Mouse (Mus musculus) ES-Bruce4 (cell line): Measurements from ENCODE around the gene Fars2.

ENCODE experiments used
- CTCF ChIP-seq: IDR thresholded peaks from one replicate; pipeline ENCODE4 v1.8.1; 2011; ENCODE audit warnings: low read depth, low read length
- POLR2A ChIP-seq: IDR thresholded peaks from one replicate; pipeline ENCODE4 v1.8.1; 2011; ENCODE audit warnings: low read length; ENCODE audit not compliant: insufficient read depth

DNA sequence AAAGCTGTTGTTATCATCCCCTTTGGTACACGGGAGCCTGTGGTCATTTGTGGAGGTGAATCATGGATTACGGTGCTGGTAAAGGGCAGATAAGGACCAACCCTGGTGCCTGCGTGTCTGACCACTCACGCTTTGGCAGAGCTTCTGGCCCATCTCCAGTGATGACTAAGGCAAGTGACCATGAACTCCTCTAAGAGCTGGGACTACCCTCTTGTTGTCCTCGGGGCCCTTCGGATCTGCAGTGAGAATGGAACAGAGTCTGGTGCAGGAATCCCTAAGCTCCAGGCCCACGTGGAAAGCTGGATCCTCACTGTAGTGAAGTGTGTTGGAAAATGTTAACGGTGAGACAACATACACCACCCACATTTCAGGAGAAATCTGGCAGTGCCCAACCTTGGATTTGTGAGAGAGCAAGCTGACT is 579.1 kb downstream of the Fars2 start:
- TF ChIP-seq CTCF (no peak), POLR2A (no peak)
